Mouse (Mus musculus): ENCODE measurements around the gene Gm11114. TPM values are rescaled to one million over a fixed set of nuclear protein-coding genes. Genes with fewer than 3 reads are reported as not detected.

The Gm11114 gene
- total RNA-seq, 2 experiments from 2014 or later: not detected

DNA sequence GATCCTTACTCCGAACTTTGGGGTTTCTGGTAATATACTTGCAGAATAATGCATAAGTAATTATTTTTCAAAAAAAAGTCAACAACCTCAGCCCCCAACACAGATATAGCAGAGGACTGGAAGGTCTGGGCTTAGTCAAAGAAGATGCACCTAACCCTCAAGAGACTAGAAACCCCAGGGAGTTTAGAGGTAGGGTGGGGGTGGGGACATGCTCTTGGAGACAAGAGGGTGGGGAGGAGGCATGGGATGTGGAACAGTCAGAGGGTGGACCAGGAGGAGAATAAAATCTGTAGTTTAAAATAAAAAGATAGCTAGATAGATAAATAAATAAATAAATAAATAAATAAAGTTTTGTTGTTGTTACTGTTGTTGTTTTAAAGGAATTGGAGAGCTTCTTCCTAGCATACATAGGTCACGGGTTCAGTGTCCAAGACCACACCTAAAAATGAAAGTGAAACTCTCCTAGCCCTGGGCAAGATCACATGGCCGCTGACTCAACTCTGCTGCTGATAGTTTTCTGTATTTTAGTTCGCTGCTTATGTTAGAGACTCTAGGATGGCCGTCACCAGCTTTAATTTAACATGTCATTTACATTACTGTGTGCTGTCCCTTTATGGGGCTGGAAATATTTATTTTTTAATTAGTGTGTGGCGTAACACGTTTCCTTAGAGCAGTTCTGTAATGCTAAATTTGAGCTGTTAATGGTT is 44.7 kb downstream of the Gm11114 start:
- no peak for DNase-seq

Other genes starting within 250 kb of the Gm11114 start
- 10 to 100 TPM; 23.2 to 26.2 TPM for gene Tent5a, start 14.6 kb downstream of the Gm11114 start, total RNA-seq (2021)